ENCODE assay signal across 11 mouse cellular contexts in genomic region chr2:18218500-18218899, GRCm38 (mm10).
DNase-seq lines count a peak whose midpoint lies in the region; TF ChIP-seq lines count a peak whose summit lies in the region.
"Had no signal": no experiment of that assay in that cellular context is flagged by ENCODE, and none has a peak within 500 bp of the region (broad histone marks: within the 10 kb centered on the region; RNA-seq: fewer than 3 reads in every experiment).

No protein-coding gene starts in this region.

- intact Hi-C loops in gastrocnemius, postnatal 14 days (cut with DNase I; ENCODE audit: low total_unique reads): no loop called here

- no peak overlapping the region for H3K4me3 ChIP-seq in cerebellum, adult 2 months (replicated peaks; ENCODE audit: insufficient read depth, low read depth, low read length)
- H3K4me3 ChIP-seq: neural tube, embryonic 12.5 days had no signal

- peaks cover 28% of the 10 kb centered on the region for H3K4me1 ChIP-seq in cerebellum, adult 2 months (ENCODE audit: control insufficient read depth, insufficient read depth, low read length)
- H3K4me1 ChIP-seq: neural tube, embryonic 12.5 days had no signal

- peak; percentile 89 for DNase-seq in heart, adult 11 months
- DNase-seq in heart, adult 8-10 months (ENCODE audit: low spot score): no peak
- peak; percentile 19 to 24 for DNase-seq in kidney, postnatal 36 days
- DNase-seq in kidney, postnatal 14 days: no peak
- peak; percentile 63 to 67 for DNase-seq in cerebellum, adult 2 months
- peak; percentile 34 for DNase-seq in gastrocnemius, postnatal 14 days
- DNase-seq in MN1 (ENCODE audit: low spot score): no peak
- DNase-seq: adrenal gland, adult 8-10 months; lung, embryonic 14.5 days; thymus, postnatal 4 days had no signal

- TF ChIP-seq CTCF in cerebellum, adult 2 months (IDR thresholded peaks at IDR 0.05; ENCODE audit: borderline replicate concordance, insufficient read depth, low read depth, low read length): no peak

- 6% methylated on average over 5 of the region's 5 CpGs for WGBS in cerebellum, adult 2 months

- no peaks in the 10 kb centered on the region for H3K27me3 ChIP-seq in cerebellum, adult 2 months (ENCODE audit: control insufficient read depth, insufficient read depth, low read length)
- H3K27me3 ChIP-seq: neural tube, embryonic 12.5 days had no signal

- TF ChIP-seq POLR2A in cerebellum, adult 2 months (IDR thresholded peaks at IDR 0.05; ENCODE audit: borderline replicate concordance, insufficient read depth, low read length): no peak

- H3K27ac ChIP-seq in cerebellum, adult 2 months (ENCODE audit: insufficient read depth, low read length): peak overlapping the region; percentile 71
- H3K27ac ChIP-seq: neural tube, embryonic 12.5 days had no signal

Comparison
In these comparisons a context has a peak if more than half of its experiments do, and no peak if none do; other contexts are left out.
1. DNase-seq: peak in heart, adult 11 months (single experiment), kidney, postnatal 36 days (2 of 2), cerebellum, adult 2 months (2 of 2) and gastrocnemius, postnatal 14 days (single experiment); none in heart, adult 8-10 months (single experiment), kidney, postnatal 14 days (single experiment) and MN1 (single experiment).